In the genomic region with DNA sequence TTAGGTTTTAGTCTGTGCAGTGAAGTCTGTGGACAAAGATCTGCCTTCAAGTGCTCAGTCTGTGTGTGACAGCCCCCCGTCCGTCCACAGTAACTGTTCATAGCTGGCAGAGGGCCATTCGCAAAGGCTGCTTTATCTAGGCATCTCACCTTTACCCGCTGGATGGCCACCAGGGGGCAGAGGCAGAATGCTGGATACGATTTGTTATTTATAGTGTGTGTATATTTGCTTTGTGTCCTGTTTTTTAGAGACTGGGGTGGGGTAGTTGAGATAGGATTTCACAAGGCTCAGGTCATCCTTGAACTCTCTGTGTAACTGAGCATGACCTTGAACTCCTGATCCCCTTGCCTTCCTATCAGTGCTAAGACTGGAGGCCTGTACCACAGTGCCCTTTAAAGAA, we compare ENCODE assay signal across 8 mouse cellular contexts. TPM values are rescaled to one million over a fixed set of nuclear protein-coding genes. Genes with fewer than 3 reads are reported as not detected.
DNase-seq lines count a peak whose midpoint lies in the region; ATAC-seq and TF ChIP-seq lines count a peak whose summit lies in the region.

No protein-coding gene starts in this region.

- H3K9ac ChIP-seq in liver, embryonic 12.5 days, result no peak overlapping the region

- H3K9me3 ChIP-seq in liver, embryonic 12.5 days (replicated peaks), result no peaks in the 10 kb centered on the region

- ATAC-seq in erythroid progenitor cell, adult 5-6 weeks (replicated peaks; ENCODE audit: low FRiP score, poor library complexity, severe bottlenecking), result peak; percentile 69
- ATAC-seq in liver, embryonic 12.5 days, result 0 out of 2 replicates have a peak, but pooled peaks have one; percentile 30
- peak; percentile 32; the same call in 1 of the 2 replicates for ATAC-seq in neutrophil, adult 5-6 weeks (ENCODE audit: extremely low read depth, insufficient number of reproducible peaks, low FRiP score, poor library complexity, severe bottlenecking)

- no peak overlapping the region for H3K27ac ChIP-seq in testis, adult 2 months (ENCODE audit: control insufficient read depth, insufficient read depth, low read depth, low read length)
- no peak overlapping the region for H3K27ac ChIP-seq in liver, embryonic 12.5 days

- H3K27me3 ChIP-seq in testis, adult 2 months (ENCODE audit: control insufficient read depth, insufficient read depth, low read length), result no peaks in the 10 kb centered on the region
- no peaks in the 10 kb centered on the region for H3K27me3 ChIP-seq in liver, embryonic 12.5 days (replicated peaks)

- no peaks in the 10 kb centered on the region for H3K36me3 ChIP-seq in testis, adult 2 months (ENCODE audit: control insufficient read depth, insufficient read depth, low read length)
- no peaks in the 10 kb centered on the region for H3K36me3 ChIP-seq in liver, embryonic 12.5 days

- peak; percentile 24; the same call in 1 of the 2 replicates for TF ChIP-seq CTCF in testis, adult 2 months (IDR thresholded peaks at IDR 0.05; ENCODE audit: control insufficient read depth, insufficient read depth, insufficient replicate concordance, low read depth, low read length)

- no peaks in the 10 kb centered on the region for H3K4me1 ChIP-seq in testis, adult 2 months (ENCODE audit: control insufficient read depth, insufficient read depth, low read length)
- peaks cover 5% of the 10 kb centered on the region; the same call in 1 of the 2 replicates for H3K4me1 ChIP-seq in liver, embryonic 12.5 days

- H3K4me2 ChIP-seq in liver, embryonic 12.5 days, result no peak overlapping the region

- WGBS in liver, embryonic 12.5 days (ENCODE audit: insufficient replicate concordance), result 17% methylated on average over 5 of the region's 5 CpGs

- H3K4me3 ChIP-seq in testis, adult 2 months (ENCODE audit: control insufficient read depth, low read depth, low read length), result no peak overlapping the region
- no peak overlapping the region for H3K4me3 ChIP-seq in liver, embryonic 12.5 days

- TF ChIP-seq POLR2A in testis, adult 2 months (IDR thresholded peaks at IDR 0.05; ENCODE audit: control insufficient read depth, low read depth, low read length), result no peak

- DNase-seq in testis, postnatal 14 days (ENCODE audit: low spot score), result no peak
- DNase-seq in brain, adult 2 months (ENCODE audit: low read depth, low spot score), result peak; percentile 59
- peak; percentile 24 for DNase-seq in hindlimb bud, embryonic 11.5 days (ENCODE audit: extremely low spot score, low read depth, low spot score)
- DNase-seq in thymus, postnatal 0 days (ENCODE audit: low spot score), result peak; percentile 72

RNA-seq across cellular contexts. Expression of gene Oaz2, which starts 1.8 kb away (rescaled TPM):
- polyA plus RNA-seq in testis, adult 2 months (2012; rRNA removed), result 147 and 148 TPM in 2 replicates
- 3.4 and 7.2 TPM in 2 replicates for total RNA-seq in erythroid progenitor cell, adult 5-6 weeks (2015; ENCODE audit: low replicate concordance)
- 1.4 and 9.2 TPM in 2 replicates for total RNA-seq in erythroid progenitor cell, adult 5-6 weeks (2017; ENCODE audit: low replicate concordance)
- 70.3 and 71.0 TPM in 2 replicates for polyA plus RNA-seq in liver, embryonic 12.5 days (2016; fragmentation: Nextera tagmentation; extraction: Ambion mirVana)
- total RNA-seq in neutrophil, adult 5-6 weeks (2017), result 53.5 and 64.0 TPM in 2 replicates
- polyA plus RNA-seq in thymus, postnatal 0 days (2015; fragmentation: Nextera tagmentation; extraction: Ambion mirVana), result 113 and 118 TPM in 2 replicates

RNA-seq across cellular contexts. Expression of gene Rbpms2, which starts 36.6 kb away (rescaled TPM):
- polyA plus RNA-seq in testis, adult 2 months (2012; rRNA removed), result 11.5 and 14.1 TPM in 2 replicates
- total RNA-seq in erythroid progenitor cell, adult 5-6 weeks (2015; ENCODE audit: low replicate concordance), result 9.6 TPM in 1 of 2 replicates, not detected in the other
- total RNA-seq in erythroid progenitor cell, adult 5-6 weeks (2017; ENCODE audit: low replicate concordance), result not detected in 2 replicates
- polyA plus RNA-seq in liver, embryonic 12.5 days (2016; fragmentation: Nextera tagmentation; extraction: Ambion mirVana), result 19.2 and 19.3 TPM in 2 replicates
- total RNA-seq in neutrophil, adult 5-6 weeks (2017), result 2.1 and 3.3 TPM in 2 replicates
- 1.8 and 2.0 TPM in 2 replicates for polyA plus RNA-seq in thymus, postnatal 0 days (2015; fragmentation: Nextera tagmentation; extraction: Ambion mirVana)
